Mouse (Mus musculus) stomach, embryonic 14.5 days (tissue): ENCODE data around the gene Elavl2. TPM values are rescaled to one million over a fixed set of nuclear protein-coding genes. Genes with fewer than 3 reads are reported as not detected.

ENCODE experiments used
- ATAC-seq: fragments of 200-750 bp; cut with Nextera tagmentation; 2 replicates; pipeline ENCODE4 v1.8.0; 2017; ENCODE audit warnings: low read depth, moderate TSS enrichment; ENCODE audit not compliant: insufficient number of reproducible peaks, insufficient read depth, low FRiP score
- H3K27ac ChIP-seq: fragments of 300-500 bp; sonication (generic); 2 replicates; pipeline ENCODE4 v1.5.1; 2014; ENCODE audit warnings: mild to moderate bottlenecking, low read length, moderate library complexity, mixed read lengths
- H3K27me3 ChIP-seq: fragments of 300-500 bp; sonication (generic); 2 replicates; pipeline ENCODE4 v1.6.1; 2014; ENCODE audit warnings: low read length, control low read depth, mixed read lengths; ENCODE audit not compliant: control insufficient read depth, insufficient read depth
- H3K36me3 ChIP-seq: fragments of 300-500 bp; sonication (generic); 2 replicates; pipeline ENCODE4 v1.6.1; 2014; ENCODE audit warnings: mild to moderate bottlenecking, control low read depth, low read length, moderate library complexity, mixed read lengths; ENCODE audit not compliant: control insufficient read depth, insufficient read depth
- H3K4me1 ChIP-seq: fragments of 300-500 bp; sonication (generic); 2 replicates; pipeline ENCODE4 v1.6.1; 2014; ENCODE audit warnings: low read length, control low read depth, mixed read lengths; ENCODE audit not compliant: control insufficient read depth, insufficient read depth
- H3K4me2 ChIP-seq: fragments of 300-500 bp; sonication (generic); replicated peaks from 2 replicates; pipeline ENCODE4 v1.6.1; 2014; ENCODE audit warnings: low read depth, low read length, control low read depth
- H3K4me3 ChIP-seq: fragments of 300-500 bp; sonication (generic); 2 replicates; pipeline ENCODE4 v1.5.1; 2014; ENCODE audit warnings: low read depth, low read length, control low read depth
- H3K9ac ChIP-seq: fragments of 300-500 bp; sonication (generic); replicated peaks from 2 replicates; pipeline ENCODE4 v1.6.1; 2014; ENCODE audit warnings: low read depth, mild to moderate bottlenecking, control low read depth, low read length, moderate library complexity, mixed read lengths
- H3K9me3 ChIP-seq: fragments of 300-500 bp; sonication (generic); 2 replicates; pipeline ENCODE4 v1.6.1; 2016; ENCODE audit warnings: low read depth, low read length, control low read depth; ENCODE audit not compliant: control insufficient read depth
- WGBS: fragments of 180-500 bp; shearing (Covaris S2); extraction: QIAGEN DNeasy Blood & Tissue Kit; methylation state at CpG from one replicate; pipeline ENCODE4 v1.1.7; 2014; 5-methylcytosine and 5-hydroxymethylcytosine counted together
- polyA plus RNA-seq: library from polyadenylated mRNA; unstranded; fragments of >200 nt; fragmentation: Nextera tagmentation; extraction: Ambion mirVana; gene quantifications from 2 replicates; pipeline ENCODE4 v1.2.1, GENCODE M21; 2014

Gene Elavl2
- polyA plus RNA-seq, 1 experiment from 2014 or later, result 8.3 TPM

- no peaks in the 10 kb centered on the region for H3K9me3 ChIP-seq
- no peak overlapping the region for H3K4me2 ChIP-seq
- ATAC-seq, result no peak
- no peak overlapping the region for H3K27ac ChIP-seq
- no peak overlapping the region for H3K4me3 ChIP-seq
- 0 out of 2 replicates have a peak, but pooled peaks cover 3% of the 10 kb centered on the region for H3K27me3 ChIP-seq
- H3K36me3 ChIP-seq, result no peaks in the 10 kb centered on the region
- H3K9ac ChIP-seq, result no peak overlapping the region
- no peaks in the 10 kb centered on the region for H3K4me1 ChIP-seq
- WGBS, result 86% methylated on average over 12 of the region's 12 CpGs
These were observed 35.3 kb downstream of the Elavl2 start for GRCm38 (mm10) chr4:91365276-91365675.

DNA sequence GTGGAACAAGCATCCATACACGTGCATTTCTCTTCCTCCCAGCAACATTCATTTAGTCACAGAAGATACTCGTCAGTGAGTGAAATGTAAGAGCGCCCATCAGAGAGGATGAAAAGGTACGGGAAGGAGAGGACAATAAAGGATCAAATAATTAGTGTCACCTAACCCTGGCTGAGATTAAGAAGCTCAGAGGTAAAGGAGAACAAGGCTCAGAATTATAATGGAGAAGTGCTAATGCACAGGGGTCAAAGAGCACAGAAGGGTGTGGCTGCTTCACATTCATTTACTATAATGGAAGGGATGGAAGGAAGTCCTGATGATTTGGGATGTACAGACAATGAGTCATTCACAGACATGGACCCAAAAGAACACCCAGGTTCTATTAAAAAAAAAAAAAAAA, 36.6 kb downstream of the Elavl2 start:
- H3K4me3 ChIP-seq, result no peak overlapping the region
- no peaks in the 10 kb centered on the region for H3K9me3 ChIP-seq
- H3K9ac ChIP-seq, result no peak overlapping the region
- no peaks in the 10 kb centered on the region for H3K36me3 ChIP-seq
- no peak for ATAC-seq
- no peak overlapping the region for H3K4me2 ChIP-seq
- H3K27me3 ChIP-seq, result no peaks in the 10 kb centered on the region
- WGBS, result 72% methylated on average over 4 of the region's 4 CpGs
- no peaks in the 10 kb centered on the region for H3K4me1 ChIP-seq
- H3K27ac ChIP-seq, result no peak overlapping the region

GRCm38 (mm10) chr4:91362520-91362919, 38.1 kb downstream of the Elavl2 start:
- 75% methylated on average over 5 of the region's 5 CpGs for WGBS

GRCm38 (mm10) chr4:91353138-91353537, 47.4 kb downstream of the Elavl2 start:
- Histone ChIP-seq H3K36me3 (no peaks in the 10 kb centered on the region), H3K9ac (no peak overlapping the region), H3K4me3 (no peak overlapping the region), H3K4me2 (no peak overlapping the region), H3K4me1 (no peaks in the 10 kb centered on the region), H3K27ac (no peak overlapping the region), H3K27me3 (no peaks in the 10 kb centered on the region), H3K9me3 (no peaks in the 10 kb centered on the region)
- no peak for ATAC-seq
- 49% methylated on average over 9 of the region's 9 CpGs for WGBS

More at GRCm38 (mm10) chr4:91362520-91362919, 38.1 kb downstream of the Elavl2 start:
- Histone ChIP-seq H3K4me1 (no peaks in the 10 kb centered on the region), H3K27ac (no peak overlapping the region), H3K9ac (no peak overlapping the region), H3K27me3 (no peaks in the 10 kb centered on the region), H3K4me3 (no peak overlapping the region), H3K9me3 (no peaks in the 10 kb centered on the region), H3K36me3 (no peaks in the 10 kb centered on the region), H3K4me2 (no peak overlapping the region)
- ATAC-seq, result no peak

DNA sequence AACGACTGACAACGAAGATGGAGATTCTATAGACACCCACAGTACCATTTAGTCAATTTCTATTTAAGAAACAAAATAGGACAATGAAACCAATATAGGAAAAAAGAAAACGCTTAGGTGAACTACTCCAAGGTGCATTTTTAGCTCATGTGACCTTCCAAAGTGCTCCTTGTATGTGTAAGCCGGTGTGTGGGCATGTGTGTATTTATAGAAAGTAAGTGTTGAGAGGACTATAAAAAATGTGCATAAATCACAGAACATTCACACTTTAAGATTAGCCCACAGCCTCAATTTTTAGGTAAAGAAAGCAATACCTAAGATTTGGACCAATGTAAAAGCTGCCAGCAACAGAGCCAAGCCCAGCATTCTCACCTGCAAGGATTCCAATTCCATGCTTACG, 51.0 kb downstream of the Elavl2 start:
- H3K36me3 ChIP-seq, result no peaks in the 10 kb centered on the region
- H3K27me3 ChIP-seq, result no peaks in the 10 kb centered on the region
- 86% methylated on average over 5 of the region's 5 CpGs for WGBS
- no peak overlapping the region for H3K9ac ChIP-seq
- H3K4me2 ChIP-seq, result no peak overlapping the region
- ATAC-seq, result no peak
- no peak overlapping the region for H3K27ac ChIP-seq
- H3K4me3 ChIP-seq, result no peak overlapping the region
- H3K9me3 ChIP-seq, result no peaks in the 10 kb centered on the region
- H3K4me1 ChIP-seq, result no peaks in the 10 kb centered on the region

- no peak for ATAC-seq
- H3K9me3 ChIP-seq, result no peaks in the 10 kb centered on the region
These were observed 66.4 kb downstream of the Elavl2 start for GRCm38 (mm10) chr4:91334177-91334576.

DNA sequence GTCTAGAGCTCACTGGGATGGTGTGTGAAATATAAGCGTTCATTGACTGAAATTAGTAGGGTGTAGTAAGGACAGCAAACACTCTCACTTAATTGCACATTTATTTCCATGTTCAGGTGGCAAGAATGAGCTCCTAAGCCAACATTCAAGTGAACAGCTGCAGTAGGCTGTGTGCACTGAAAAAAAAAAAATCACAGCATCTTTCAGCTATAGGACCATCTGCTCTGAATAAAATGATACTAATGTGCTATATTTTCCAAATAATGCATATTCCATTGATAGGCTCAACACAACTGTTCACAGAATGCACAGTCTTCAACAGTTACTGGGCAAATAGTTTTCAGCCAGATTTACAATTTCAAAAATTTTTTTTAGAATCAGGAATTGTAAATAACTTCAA, 89.8 kb downstream of the Elavl2 start:
- H3K4me3 ChIP-seq, result no peak overlapping the region
- no peak overlapping the region for H3K9ac ChIP-seq
- no peaks in the 10 kb centered on the region for H3K27me3 ChIP-seq
- H3K9me3 ChIP-seq, result no peaks in the 10 kb centered on the region
- ATAC-seq, result no peak
- H3K4me1 ChIP-seq, result no peaks in the 10 kb centered on the region
- H3K27ac ChIP-seq, result no peak overlapping the region
- 95% methylated on average over 1 of the region's 1 CpGs for WGBS
- no peaks in the 10 kb centered on the region for H3K36me3 ChIP-seq
- H3K4me2 ChIP-seq, result no peak overlapping the region

More at GRCm38 (mm10) chr4:91334177-91334576, 66.4 kb downstream of the Elavl2 start:
- Histone ChIP-seq H3K9ac (no peak overlapping the region), H3K4me1 (no peaks in the 10 kb centered on the region), H3K4me3 (no peak overlapping the region), H3K4me2 (no peak overlapping the region), H3K27me3 (no peaks in the 10 kb centered on the region), H3K27ac (no peak overlapping the region), H3K36me3 (no peaks in the 10 kb centered on the region)
- 79% methylated on average over 4 of the region's 4 CpGs for WGBS

DNA sequence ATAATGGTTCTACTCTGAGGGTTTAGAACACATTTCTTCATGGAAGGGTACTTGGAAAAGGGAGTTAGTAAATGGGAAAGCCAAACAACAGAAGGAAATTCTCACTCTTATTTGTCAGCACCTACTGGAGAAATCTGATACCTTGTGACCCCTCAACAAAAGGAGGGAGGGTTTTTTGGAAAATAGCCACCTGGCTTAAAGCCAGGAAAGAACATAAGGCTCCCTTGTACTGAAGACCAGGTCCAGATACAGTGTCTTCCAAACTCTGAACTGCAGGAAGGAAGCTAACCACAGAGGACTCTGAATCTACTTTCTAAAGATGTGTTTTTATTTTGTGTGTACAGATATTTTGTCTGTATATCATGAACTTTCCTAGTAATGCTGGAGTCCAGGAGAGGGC, 102.9 kb downstream of the Elavl2 start:
- Histone ChIP-seq H3K9me3 (no peaks in the 10 kb centered on the region), H3K27me3 (no peaks in the 10 kb centered on the region), H3K4me2 (no peak overlapping the region), H3K27ac (no peak overlapping the region), H3K4me3 (no peak overlapping the region), H3K4me1 (no peaks in the 10 kb centered on the region), H3K9ac (no peak overlapping the region), H3K36me3 (no peaks in the 10 kb centered on the region)
- ATAC-seq, result no peak

DNA sequence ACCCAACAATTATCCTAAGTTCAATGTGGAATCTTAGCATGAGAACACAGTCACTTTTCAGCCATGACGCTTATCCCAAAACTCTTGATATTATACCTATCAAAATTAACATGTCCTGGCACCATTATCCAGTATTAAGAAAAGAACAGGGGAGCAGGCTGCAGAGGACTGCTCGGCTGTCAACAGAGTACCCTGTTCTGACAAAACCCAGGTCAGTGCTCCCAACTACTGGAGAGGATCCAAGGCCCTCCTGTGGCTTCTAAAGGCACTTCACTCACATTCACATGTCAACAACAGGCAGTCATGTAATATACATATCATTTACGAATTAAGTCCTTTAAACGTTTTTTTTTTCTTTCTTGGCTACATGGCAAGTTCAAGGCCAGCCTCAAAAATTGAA, 105.3 kb downstream of the Elavl2 start:
- WGBS, result 70% methylated on average over 4 of the region's 4 CpGs
- H3K4me2 ChIP-seq, result no peak overlapping the region
- no peaks in the 10 kb centered on the region for H3K9me3 ChIP-seq
- no peak overlapping the region for H3K27ac ChIP-seq
- H3K9ac ChIP-seq, result no peak overlapping the region
- no peak for ATAC-seq
- no peaks in the 10 kb centered on the region for H3K36me3 ChIP-seq
- no peaks in the 10 kb centered on the region for H3K27me3 ChIP-seq
- no peaks in the 10 kb centered on the region for H3K4me1 ChIP-seq
- no peak overlapping the region for H3K4me3 ChIP-seq
